Mouse (Mus musculus) CH12.LX (cell line): ENCODE measurements around the gene Gm20708. TPM values are rescaled to one million over a fixed set of nuclear protein-coding genes. Genes with fewer than 3 reads are reported as not detected.

Experiments used
- DNase-seq: peaks from one replicate; pipeline ENCODE4 v3.0.0-alpha.2; 2013; ENCODE audit errors: extremely low read depth
- H3K27ac ChIP-seq: 2 replicates; pipeline ENCODE4 v1.5.1; 2012; ENCODE audit warnings: low read depth, mild to moderate bottlenecking, control low read depth, moderate library complexity; ENCODE audit not compliant: insufficient read depth
- H3K27me3 ChIP-seq: replicated peaks from 2 replicates; pipeline ENCODE3; 2012; ENCODE audit warnings: inconsistent platforms
- H3K36me3 ChIP-seq, 2 experiments: replicated peaks in 1 of 2; 2 replicates each; pipeline versions ENCODE3 to v1.6.1; 2012; ENCODE audit warnings: inconsistent platforms in 1 of 2, low read length in 1 of 2, mild to moderate bottlenecking in 1 of 2, mixed read lengths in 1 of 2, moderate library complexity in 1 of 2; ENCODE audit not compliant: control insufficient read depth in 1 of 2, insufficient read depth in 1 of 2
- H3K4me1 ChIP-seq, 2 experiments: 2 replicates each; pipeline ENCODE4 v1.6.1; 2012; ENCODE audit warnings: inconsistent platforms in 1 of 2, moderate library complexity in 1 of 2; ENCODE audit not compliant: insufficient read depth in 2 of 2, control insufficient read depth in 1 of 2
- H3K4me2 ChIP-seq: 2 replicates; pipeline ENCODE4 v1.6.1; 2012; ENCODE audit warnings: low read depth, mild to moderate bottlenecking, control low read depth; ENCODE audit not compliant: poor library complexity, insufficient read depth, severe bottlenecking
- H3K4me3 ChIP-seq, 3 experiments: fragments of 150-350 bp in 1 of 3; sonication (generic) in 1 of 3; replicated peaks in 1 of 3; 2 replicates each; pipeline versions ENCODE3 to v1.5.1; 2011 to 2012; ENCODE audit warnings: low read depth in 2 of 3, low read length in 2 of 3, mild to moderate bottlenecking in 2 of 3, moderate library complexity in 2 of 3, control low read depth in 1 of 3, improper control_type of control experiment in 1 of 3, inconsistent platforms in 1 of 3, mixed read lengths in 1 of 3; ENCODE audit not compliant: poor library complexity in 1 of 3
- H3K79me2 ChIP-seq: replicated peaks from 2 replicates; pipeline ENCODE4 v1.6.1; 2012; ENCODE audit warnings: mild to moderate bottlenecking, moderate library complexity; ENCODE audit not compliant: control insufficient read depth, poor library complexity, insufficient read depth, severe bottlenecking; ENCODE audit errors: extremely low read depth
- H3K9ac ChIP-seq: 2 replicates; pipeline ENCODE4 v1.6.1; 2012; ENCODE audit warnings: low read depth, mild to moderate bottlenecking, control low read depth, moderate library complexity; ENCODE audit not compliant: insufficient read depth
- H3K9me3 ChIP-seq: replicated peaks from 2 replicates; pipeline ENCODE3; 2012; ENCODE audit warnings: low read length, inconsistent platforms, mixed read lengths
- BHLHE40 ChIP-seq: IDR thresholded peaks from 2 replicates; pipeline ENCODE4 v1.6.1; 2011; ENCODE audit warnings: mild to moderate bottlenecking, low read depth, low read length, improper control_type of control experiment
- E2F4 ChIP-seq: IDR thresholded peaks from 2 replicates; pipeline ENCODE4 v1.6.1; 2011; ENCODE audit warnings: low read depth, low read length, improper control_type of control experiment; ENCODE audit not compliant: insufficient replicate concordance
- ELF1 ChIP-seq: IDR thresholded peaks from 2 replicates; pipeline ENCODE4 v1.6.1; 2014; ENCODE audit warnings: low read depth, mild to moderate bottlenecking, inconsistent platforms, low read length, improper control_type of control experiment
- ETS1 ChIP-seq: conservative IDR thresholded peaks from 2 replicates; pipeline ENCODE4 v1.6.1; 2012; ENCODE audit warnings: low read depth, mild to moderate bottlenecking, inconsistent platforms, low read length, improper control_type of control experiment, moderate library complexity
- IRF4 ChIP-seq: IDR thresholded peaks from 2 replicates; pipeline ENCODE4 v1.6.1; 2014; ENCODE audit warnings: low read depth, mild to moderate bottlenecking, inconsistent platforms, low read length, improper control_type of control experiment
- JUN ChIP-seq: IDR thresholded peaks from 2 replicates; pipeline ENCODE4 v1.6.1; 2011; ENCODE audit warnings: low read depth, mild to moderate bottlenecking, low read length, improper control_type of control experiment, moderate library complexity; ENCODE audit not compliant: insufficient read depth
- JUND ChIP-seq: conservative IDR thresholded peaks from 2 replicates; pipeline ENCODE4 v1.6.1; 2011; ENCODE audit warnings: low read depth, low read length, improper control_type of control experiment
- KAT2A ChIP-seq: IDR thresholded peaks from 2 replicates; pipeline ENCODE4 v1.6.1; 2012; ENCODE audit warnings: low read length, improper control_type of control experiment, inconsistent platforms; ENCODE audit not compliant: insufficient replicate concordance
- MAX ChIP-seq: IDR thresholded peaks from 2 replicates; pipeline ENCODE4 v1.6.1; 2011; ENCODE audit warnings: low read length, improper control_type of control experiment
- MXI1 ChIP-seq: IDR thresholded peaks from 2 replicates; pipeline ENCODE4 v1.6.1; 2011; ENCODE audit warnings: mild to moderate bottlenecking, low read depth, low read length, improper control_type of control experiment
- MYC ChIP-seq: IDR thresholded peaks from 2 replicates; pipeline ENCODE4 v1.6.1; 2011; ENCODE audit warnings: low read depth, mild to moderate bottlenecking, improper control_type of control experiment, low read length
- PAX5 ChIP-seq: IDR thresholded peaks from 2 replicates; pipeline ENCODE4 v1.6.1; 2012; ENCODE audit warnings: low read length, inconsistent platforms, mixed read lengths
- POLR2A ChIP-seq: IDR thresholded peaks from 2 replicates; pipeline ENCODE4 v1.6.1; 2011; ENCODE audit warnings: low read depth, mild to moderate bottlenecking, improper control_type of control experiment, low read length
- POLR2AphosphoS2 ChIP-seq: IDR thresholded peaks from 2 replicates; pipeline ENCODE4 v1.6.1; 2011; ENCODE audit warnings: low read depth, low read length, improper control_type of control experiment
- RCOR1 ChIP-seq: conservative IDR thresholded peaks from 2 replicates; pipeline ENCODE4 v1.6.1; 2012; ENCODE audit warnings: low read depth, mild to moderate bottlenecking, inconsistent platforms, low read length, improper control_type of control experiment
- SIN3A ChIP-seq: IDR thresholded peaks from 2 replicates; pipeline ENCODE4 v1.6.1; 2012; ENCODE audit warnings: low read length, improper control_type of control experiment, inconsistent platforms
- TCF12 ChIP-seq: IDR thresholded peaks from 2 replicates; pipeline ENCODE4 v1.6.1; 2014; ENCODE audit warnings: low read depth, mild to moderate bottlenecking, inconsistent platforms, low read length, improper control_type of control experiment
- UBTF ChIP-seq: IDR thresholded peaks from 2 replicates; pipeline ENCODE4 v1.6.1; 2012; ENCODE audit warnings: low read depth, mild to moderate bottlenecking, inconsistent platforms, low read length, improper control_type of control experiment, moderate library complexity
- ZC3H11A ChIP-seq: IDR thresholded peaks from 2 replicates; pipeline ENCODE4 v1.6.1; 2012; ENCODE audit warnings: low read depth, mild to moderate bottlenecking, inconsistent platforms, low read length, improper control_type of control experiment
- ZKSCAN1 ChIP-seq: IDR thresholded peaks from 2 replicates; pipeline ENCODE4 v1.6.1; 2012; ENCODE audit warnings: low read depth, inconsistent platforms, low read length, improper control_type of control experiment, borderline replicate concordance
- ZNF384 ChIP-seq: IDR thresholded peaks from 2 replicates; pipeline ENCODE4 v1.6.1; 2012; ENCODE audit warnings: low read depth, low read length, improper control_type of control experiment, inconsistent platforms
- dilution Hi-C: fragments of 300-500 bp; cut with MboI; formaldehyde crosslinking; loops from 2 replicates; pipeline ENCODE4 v1.14.3; 2020; ENCODE audit warnings: low sequenced_read_pairs; ENCODE audit not compliant: extremely low pct_unique_long_range_greater_than_20kb, extremely low pct_ligation_motif_present
- in situ Hi-C: fragments of 300-500 bp; cut with MboI; formaldehyde crosslinking; loops from 3 replicates; pipeline ENCODE4 v1.14.3; 2019; ENCODE audit warnings: low sequenced_read_pairs, low pct_ligation_motif_present, low pct_unique_long_range_greater_than_20kb, mixed read lengths
- polyA plus RNA-seq: library from polyadenylated mRNA; unstranded; fragments of >175 nt; gene quantifications from 2 replicates; pipeline ENCODE4 v1.2.1, GENCODE M21; 2012; ENCODE audit warnings: low read depth; ENCODE audit not compliant: insufficient read length
- total RNA-seq, 2 experiments: library from RNA; depleted of rRNA; stranded (reverse); fragments of 300-350 nt in 1 of 2; fragments of >200 nt in 1 of 2; gene quantifications; 2 replicates each; pipeline ENCODE4 v1.2.3; 2012 to 2014

The Gm20708 gene
- total and polyA plus RNA-seq, 3 experiments, result 0.50 to 1.0 (median 0.80) TPM

- TF ChIP-seq KAT2A, result no peak
- no peak for TF ChIP-seq IRF4
- no peak for TF ChIP-seq TCF12
- TF ChIP-seq PAX5, result no peak
- TF ChIP-seq ELF1, result no peak
- no peak for TF ChIP-seq ZKSCAN1
- TF ChIP-seq UBTF, result no peak
- no peak for TF ChIP-seq BHLHE40
- peak; percentile 71 for TF ChIP-seq SIN3A
- TF ChIP-seq POLR2AphosphoS2, result no peak
- 0 out of 2 replicates have a peak, but pooled peaks have one; percentile 8 for TF ChIP-seq MAX
- no peak for TF ChIP-seq ZC3H11A
- 0 out of 2 replicates have a peak, but pooled peaks have one; percentile 37 for TF ChIP-seq ZNF384
- no peak for TF ChIP-seq JUND
- no peak for TF ChIP-seq MXI1
- TF ChIP-seq POLR2A, result no peak
- TF ChIP-seq E2F4, result no peak
- TF ChIP-seq, all 38 proteins: peak for 3
- H3K4me1 ChIP-seq, result peaks cover 12 to 59% of the 10 kb centered on the region in 2 experiments
- H3K4me3 ChIP-seq, result peak overlapping the region; percentile 64 to 77 (median 65)
- H3K9me3 ChIP-seq, result no peaks in the 10 kb centered on the region
- in situ Hi-C loops, result loop anchor here (5.0 to 10.0 kb wide), 3 partner anchors 35 to 352 kb away; no protein-coding TSS in a partner anchor
- no peaks in the 10 kb centered on the region for H3K27me3 ChIP-seq
- H3K79me2 ChIP-seq, result peaks cover 51% of the 10 kb centered on the region
- H3K9ac ChIP-seq, result peak overlapping the region; percentile 85
- peaks cover 18 to 32% of the 10 kb centered on the region in 2 experiments for H3K36me3 ChIP-seq
- peak overlapping the region; percentile 89 for H3K4me2 ChIP-seq
- DNase-seq, result peak; percentile 31
- H3K27ac ChIP-seq, result peak overlapping the region; percentile 94
- dilution Hi-C loops, result no loop called here
These were observed 17.4 kb downstream of the Gm20708 start for GRCm38 (mm10) chr11:117826916-117827315.

GRCm38 (mm10) chr11:117827386-117827785, 17.9 kb downstream of the Gm20708 start:
- Histone ChIP-seq H3K27ac (peak overlapping the region; percentile 94), H3K27me3 (no peaks in the 10 kb centered on the region), H3K4me2 (peak overlapping the region; percentile 89), H3K4me3 (peak overlapping the region; percentile 64 to 77 (median 65)), H3K36me3 (peaks cover 13 to 28% of the 10 kb centered on the region in 2 experiments), H3K4me1 (peaks cover 11 to 54% of the 10 kb centered on the region in 2 experiments), H3K79me2 (peaks cover 48% of the 10 kb centered on the region), H3K9me3 (no peaks in the 10 kb centered on the region), H3K9ac (peak overlapping the region; percentile 85)
- dilution Hi-C loops (no loop called here), in situ Hi-C loops (loop anchor here (5.0 to 10.0 kb wide), 3 partner anchors 35 to 353 kb away; no protein-coding TSS in a partner anchor)
- peak; percentile 35 for DNase-seq
- TF ChIP-seq BHLHE40 (0 out of 2 replicates have a peak, but pooled peaks have one; percentile 28), POLR2AphosphoS2 (no peak), ETS1 (peak; percentile 30; the same call in 1 of the 2 replicates), TCF12 (peak; percentile 66; the same call in 1 of the 2 replicates), MYC (no peak; the same call in none of the 2 replicates), JUN (no peak), RCOR1 (no peak), SIN3A (peak; percentile 39; the same call in 1 of the 2 replicates), E2F4 (no peak)
